Mouse (Mus musculus): ENCODE results near the gene Aldoc. TPM values are rescaled to one million over a fixed set of nuclear protein-coding genes. Genes with fewer than 3 reads are reported as not detected.

Gene Aldoc
- polyA plus RNA-seq, 1 experiment from 2014 or later = 30.7 TPM

DNA sequence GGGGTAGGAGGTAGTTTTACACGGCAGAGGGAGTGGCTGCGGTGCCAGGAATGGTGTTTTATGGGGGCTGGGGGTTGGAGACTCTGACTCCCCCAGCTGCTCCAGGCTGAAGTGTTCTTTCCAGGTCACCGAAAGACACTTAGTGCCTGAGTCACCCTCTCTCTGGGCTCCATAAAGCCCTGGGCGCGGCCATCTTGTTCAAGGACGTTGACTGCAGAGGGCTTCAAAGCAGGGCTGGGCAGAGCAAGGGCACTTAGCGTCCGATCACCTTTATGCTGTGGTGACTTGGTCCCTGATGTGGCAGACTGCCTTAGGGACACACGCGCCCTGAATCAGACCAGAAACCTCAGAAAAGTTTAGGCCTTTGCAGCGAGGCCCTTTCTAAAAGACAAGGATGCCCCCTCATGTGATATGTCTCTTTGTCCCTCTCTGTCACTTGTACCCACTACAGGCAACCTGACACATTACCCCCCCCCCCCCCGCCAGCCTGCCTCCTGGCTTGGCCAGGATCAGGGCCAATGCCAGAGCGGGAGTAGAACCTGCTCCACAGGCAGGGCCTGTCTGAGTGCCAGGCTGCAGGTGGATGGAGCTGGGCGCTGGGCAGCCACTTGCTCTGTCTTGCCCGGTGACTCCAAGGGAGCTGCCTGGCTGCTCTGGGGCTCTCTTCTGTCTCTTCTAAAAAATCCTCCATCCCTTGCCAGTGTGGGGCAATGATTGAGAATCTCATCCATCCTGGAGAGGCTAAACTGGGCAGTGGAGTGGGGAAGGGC lies 44.9 kb downstream of the Aldoc start:
- no peak overlapping the region for H3K4me2 ChIP-seq (ENCODE audit: low read depth, low read length)
- no peak overlapping the region for H3K27ac ChIP-seq (ENCODE audit: low read length)
- no peaks in the 10 kb centered on the region for H3K27me3 ChIP-seq (ENCODE audit: control insufficient read depth, insufficient read depth, low read length)
- no peak overlapping the region for H3K4me3 ChIP-seq (ENCODE audit: low read length)
- 84% methylated on average over 15 of the region's 15 CpGs for WGBS
- no peak for ATAC-seq (replicated peaks; ENCODE audit: extremely low read depth, insufficient read depth, low FRiP score)
- H3K9ac ChIP-seq (ENCODE audit: low read length) = no peak overlapping the region
- no peaks in the 10 kb centered on the region for H3K9me3 ChIP-seq (replicated peaks; ENCODE audit: control insufficient read depth, low read length)
- H3K36me3 ChIP-seq (ENCODE audit: control insufficient read depth, insufficient read depth) = no peaks in the 10 kb centered on the region
- no peaks in the 10 kb centered on the region for H3K4me1 ChIP-seq (ENCODE audit: control insufficient read depth, insufficient read depth, low read length)

- Histone ChIP-seq H3K9me3 (replicated peaks; ENCODE audit: control insufficient read depth, low read length) (no peaks in the 10 kb centered on the region), H3K27me3 (ENCODE audit: control insufficient read depth, insufficient read depth, low read length) (no peaks in the 10 kb centered on the region; the same call in 1 of the 2 replicates), H3K4me1 (ENCODE audit: control insufficient read depth, insufficient read depth, low read length) (no peaks in the 10 kb centered on the region), H3K9ac (ENCODE audit: low read length) (no peak overlapping the region), H3K4me3 (ENCODE audit: low read length) (no peak overlapping the region), H3K27ac (ENCODE audit: low read length) (no peak overlapping the region), H3K4me2 (ENCODE audit: low read depth, low read length) (no peak overlapping the region), H3K36me3 (ENCODE audit: control insufficient read depth, insufficient read depth) (no peaks in the 10 kb centered on the region)
- WGBS = 47% methylated on average over 1 of the region's 1 CpGs
- ATAC-seq (replicated peaks; ENCODE audit: extremely low read depth, insufficient read depth, low FRiP score) = no peak
These were observed 47.6 kb downstream of the Aldoc start for GRCm38 (mm10) chr11:78370389-78370788.

GRCm38 (mm10) chr11:78371711-78372110 lies 48.9 kb downstream of the Aldoc start:
- no peaks in the 10 kb centered on the region for H3K4me1 ChIP-seq (ENCODE audit: control insufficient read depth, insufficient read depth, low read length)
- H3K4me3 ChIP-seq (ENCODE audit: low read length) = no peak overlapping the region
- WGBS = 88% methylated on average over 11 of the region's 11 CpGs
- no peak overlapping the region for H3K9ac ChIP-seq (ENCODE audit: low read length)
- H3K27ac ChIP-seq (ENCODE audit: low read length) = no peak overlapping the region
- H3K4me2 ChIP-seq (ENCODE audit: low read depth, low read length) = no peak overlapping the region
- no peaks in the 10 kb centered on the region; the same call in 1 of the 2 replicates for H3K27me3 ChIP-seq (ENCODE audit: control insufficient read depth, insufficient read depth, low read length)
- ATAC-seq (replicated peaks; ENCODE audit: extremely low read depth, insufficient read depth, low FRiP score) = no peak
- no peaks in the 10 kb centered on the region for H3K9me3 ChIP-seq (replicated peaks; ENCODE audit: control insufficient read depth, low read length)
- H3K36me3 ChIP-seq (ENCODE audit: control insufficient read depth, insufficient read depth) = no peaks in the 10 kb centered on the region

DNA sequence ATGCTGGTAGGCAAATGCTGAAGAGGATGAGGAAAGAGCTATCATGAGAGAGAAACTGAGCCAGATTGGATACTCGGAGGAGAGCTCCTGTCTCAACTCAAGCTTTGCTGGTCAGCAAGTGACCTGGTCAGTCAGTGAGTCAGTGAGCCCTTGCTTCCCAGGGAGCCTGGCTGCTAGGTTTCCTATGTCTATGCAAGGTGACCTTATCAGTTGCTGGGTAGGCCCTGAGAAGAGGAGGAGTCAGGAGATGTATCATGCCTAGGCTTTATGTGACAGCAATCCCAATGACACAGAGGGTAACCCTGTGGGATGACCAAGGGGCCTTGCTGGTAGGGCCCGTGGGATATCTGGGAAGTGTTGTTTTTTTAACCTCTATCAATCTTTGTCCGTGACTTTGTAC lies 49.4 kb downstream of the Aldoc start:
- no peaks in the 10 kb centered on the region for H3K36me3 ChIP-seq (ENCODE audit: control insufficient read depth, insufficient read depth)
- ATAC-seq (replicated peaks; ENCODE audit: extremely low read depth, insufficient read depth, low FRiP score) = no peak
- H3K4me2 ChIP-seq (ENCODE audit: low read depth, low read length) = no peak overlapping the region
- no peak overlapping the region for H3K27ac ChIP-seq (ENCODE audit: low read length)
- H3K9ac ChIP-seq (ENCODE audit: low read length) = no peak overlapping the region
- 53% methylated on average over 3 of the region's 3 CpGs for WGBS
- H3K27me3 ChIP-seq (ENCODE audit: control insufficient read depth, insufficient read depth, low read length) = no peaks in the 10 kb centered on the region; the same call in 1 of the 2 replicates
- no peaks in the 10 kb centered on the region for H3K4me1 ChIP-seq (ENCODE audit: control insufficient read depth, insufficient read depth, low read length)
- no peaks in the 10 kb centered on the region for H3K9me3 ChIP-seq (replicated peaks; ENCODE audit: control insufficient read depth, low read length)
- H3K4me3 ChIP-seq (ENCODE audit: low read length) = no peak overlapping the region

DNA sequence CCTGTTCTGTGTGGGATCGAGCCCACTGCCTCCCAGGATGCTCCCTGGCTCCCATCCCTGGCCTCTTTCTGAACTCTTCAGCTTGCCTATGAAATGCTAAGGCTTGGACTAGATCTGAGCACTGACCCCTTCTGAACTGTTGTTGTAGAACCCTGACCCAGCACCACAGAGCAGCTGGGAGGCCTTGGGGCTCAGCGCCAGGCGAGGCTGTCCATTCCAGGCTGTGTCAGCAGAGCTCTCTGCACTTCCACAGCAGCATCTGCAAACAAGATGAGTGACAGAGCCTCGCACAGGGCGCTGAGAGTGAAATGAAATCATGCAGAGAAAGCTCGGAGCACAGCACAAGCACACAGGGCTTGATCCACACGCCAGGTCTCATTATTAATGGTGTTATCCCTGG lies 49.8 kb downstream of the Aldoc start:
- 0 out of 2 replicates have a peak, but pooled peaks have one; percentile 30 for ATAC-seq (replicated peaks; ENCODE audit: extremely low read depth, insufficient read depth, low FRiP score)
- 51% methylated on average over 7 of the region's 7 CpGs for WGBS
- Histone ChIP-seq H3K9me3 (replicated peaks; ENCODE audit: control insufficient read depth, low read length) (no peaks in the 10 kb centered on the region), H3K9ac (ENCODE audit: low read length) (no peak overlapping the region), H3K4me3 (ENCODE audit: low read length) (no peak overlapping the region), H3K27ac (ENCODE audit: low read length) (no peak overlapping the region), H3K4me1 (ENCODE audit: control insufficient read depth, insufficient read depth, low read length) (no peaks in the 10 kb centered on the region), H3K27me3 (ENCODE audit: control insufficient read depth, insufficient read depth, low read length) (no peaks in the 10 kb centered on the region; the same call in 1 of the 2 replicates), H3K36me3 (ENCODE audit: control insufficient read depth, insufficient read depth) (no peaks in the 10 kb centered on the region), H3K4me2 (ENCODE audit: low read depth, low read length) (no peak overlapping the region)

GRCm38 (mm10) chr11:78374147-78374546 lies 51.4 kb downstream of the Aldoc start:
- H3K4me2 ChIP-seq (ENCODE audit: low read depth, low read length) = no peak overlapping the region
- 76% methylated on average over 8 of the region's 8 CpGs for WGBS
- H3K4me3 ChIP-seq (ENCODE audit: low read length) = no peak overlapping the region
- no peak overlapping the region for H3K9ac ChIP-seq (ENCODE audit: low read length)
- no peaks in the 10 kb centered on the region for H3K4me1 ChIP-seq (ENCODE audit: control insufficient read depth, insufficient read depth, low read length)
- H3K36me3 ChIP-seq (ENCODE audit: control insufficient read depth, insufficient read depth) = no peaks in the 10 kb centered on the region
- no peaks in the 10 kb centered on the region for H3K9me3 ChIP-seq (replicated peaks; ENCODE audit: control insufficient read depth, low read length)
- ATAC-seq (replicated peaks; ENCODE audit: extremely low read depth, insufficient read depth, low FRiP score) = no peak; the same call in 1 of the 2 replicates
- no peaks in the 10 kb centered on the region; the same call in 1 of the 2 replicates for H3K27me3 ChIP-seq (ENCODE audit: control insufficient read depth, insufficient read depth, low read length)
- no peak overlapping the region for H3K27ac ChIP-seq (ENCODE audit: low read length)

Other genes with a start within 250 kb of the Aldoc start
- 27.6 TPM in 2 replicates for gene Eral1, start 242.6 kb upstream of the Aldoc start, polyA plus RNA-seq (2015; fragmentation: Nextera tagmentation; extraction: Ambion mirVana)
- 14.9 and 15.2 TPM in 2 replicates for gene Fam222b, start 228.3 kb upstream of the Aldoc start, polyA plus RNA-seq (2015; fragmentation: Nextera tagmentation; extraction: Ambion mirVana)
- gene Traf4, start 157.4 kb upstream of the Aldoc start, polyA plus RNA-seq (2015; fragmentation: Nextera tagmentation; extraction: Ambion mirVana) = 37.3 and 39.1 TPM in 2 replicates
- 17.7 TPM in 2 replicates for gene Nek8, start 146.3 kb upstream of the Aldoc start, polyA plus RNA-seq (2015; fragmentation: Nextera tagmentation; extraction: Ambion mirVana)
- 14.2 and 16.1 TPM in 2 replicates for gene Tlcd1, start 146.3 kb upstream of the Aldoc start, polyA plus RNA-seq (2015; fragmentation: Nextera tagmentation; extraction: Ambion mirVana)
- 708 and 711 TPM in 2 replicates for gene Rpl23a, start 139.4 kb upstream of the Aldoc start, polyA plus RNA-seq (2015; fragmentation: Nextera tagmentation; extraction: Ambion mirVana)
- gene Rab34, start 134.5 kb upstream of the Aldoc start, polyA plus RNA-seq (2015; fragmentation: Nextera tagmentation; extraction: Ambion mirVana) = 51.5 and 60.8 TPM in 2 replicates
- gene Proca1, start 129.6 kb upstream of the Aldoc start, polyA plus RNA-seq (2015; fragmentation: Nextera tagmentation; extraction: Ambion mirVana) = 2.4 and 2.6 TPM in 2 replicates
- 58.0 and 64.5 TPM in 2 replicates for gene Sdf2, start 77.2 kb upstream of the Aldoc start, polyA plus RNA-seq (2015; fragmentation: Nextera tagmentation; extraction: Ambion mirVana)
- 16.3 and 16.9 TPM in 2 replicates for gene Supt6, start 77.0 kb upstream of the Aldoc start, polyA plus RNA-seq (2015; fragmentation: Nextera tagmentation; extraction: Ambion mirVana)
- gene 2610507B11Rik, start 61.2 kb upstream of the Aldoc start, polyA plus RNA-seq (2015; fragmentation: Nextera tagmentation; extraction: Ambion mirVana) = 67.1 and 70.8 TPM in 2 replicates
- 0.32 and 0.51 TPM in 2 replicates for gene BC030499, start 32.1 kb upstream of the Aldoc start, polyA plus RNA-seq (2015; fragmentation: Nextera tagmentation; extraction: Ambion mirVana)
- 27.7 and 28.5 TPM in 2 replicates for gene Spag5, start 21.4 kb upstream of the Aldoc start, polyA plus RNA-seq (2015; fragmentation: Nextera tagmentation; extraction: Ambion mirVana)
- 52.3 and 56.3 TPM in 2 replicates for gene Pigs, start 5.4 kb downstream of the Aldoc start, polyA plus RNA-seq (2015; fragmentation: Nextera tagmentation; extraction: Ambion mirVana)
- gene Unc119, start 20.5 kb downstream of the Aldoc start, polyA plus RNA-seq (2015; fragmentation: Nextera tagmentation; extraction: Ambion mirVana) = 34.0 and 37.1 TPM in 2 replicates
- gene Foxn1, start 63.6 kb downstream of the Aldoc start, polyA plus RNA-seq (2015; fragmentation: Nextera tagmentation; extraction: Ambion mirVana) = 4.1 and 7.9 TPM in 2 replicates
- 0.10 and 0.70 TPM in 2 replicates for gene Slc13a2, start 99.2 kb downstream of the Aldoc start, polyA plus RNA-seq (2015; fragmentation: Nextera tagmentation; extraction: Ambion mirVana)
- 6.1 and 7.2 TPM in 2 replicates for gene Slc46a1, start 142.7 kb downstream of the Aldoc start, polyA plus RNA-seq (2015; fragmentation: Nextera tagmentation; extraction: Ambion mirVana)
- gene Sarm1, start 174.8 kb downstream of the Aldoc start, polyA plus RNA-seq (2015; fragmentation: Nextera tagmentation; extraction: Ambion mirVana) = 0.12 and 0.21 TPM in 2 replicates
- gene Vtn, start 176.1 kb downstream of the Aldoc start, polyA plus RNA-seq (2015; fragmentation: Nextera tagmentation; extraction: Ambion mirVana) = 2.1 and 2.3 TPM in 2 replicates
- not detected in 2 replicates for gene Sebox, start 180.5 kb downstream of the Aldoc start, polyA plus RNA-seq (2015; fragmentation: Nextera tagmentation; extraction: Ambion mirVana)
- 40.3 and 43.9 TPM in 2 replicates for gene Tmem199, start 189.2 kb downstream of the Aldoc start, polyA plus RNA-seq (2015; fragmentation: Nextera tagmentation; extraction: Ambion mirVana)
- gene Poldip2, start 189.2 kb downstream of the Aldoc start, polyA plus RNA-seq (2015; fragmentation: Nextera tagmentation; extraction: Ambion mirVana) = 186 and 187 TPM in 2 replicates
- gene Tnfaip1, start 213.4 kb downstream of the Aldoc start, polyA plus RNA-seq (2015; fragmentation: Nextera tagmentation; extraction: Ambion mirVana) = 70.5 and 78.4 TPM in 2 replicates
- gene Ift20, start 213.4 kb downstream of the Aldoc start, polyA plus RNA-seq (2015; fragmentation: Nextera tagmentation; extraction: Ambion mirVana) = 98.4 and 109 TPM in 2 replicates
- 46.8 and 48.1 TPM in 2 replicates for gene Tmem97, start 227.8 kb downstream of the Aldoc start, polyA plus RNA-seq (2015; fragmentation: Nextera tagmentation; extraction: Ambion mirVana)